ENCODE assay signal across 8 mouse cellular contexts in the genomic region with DNA sequence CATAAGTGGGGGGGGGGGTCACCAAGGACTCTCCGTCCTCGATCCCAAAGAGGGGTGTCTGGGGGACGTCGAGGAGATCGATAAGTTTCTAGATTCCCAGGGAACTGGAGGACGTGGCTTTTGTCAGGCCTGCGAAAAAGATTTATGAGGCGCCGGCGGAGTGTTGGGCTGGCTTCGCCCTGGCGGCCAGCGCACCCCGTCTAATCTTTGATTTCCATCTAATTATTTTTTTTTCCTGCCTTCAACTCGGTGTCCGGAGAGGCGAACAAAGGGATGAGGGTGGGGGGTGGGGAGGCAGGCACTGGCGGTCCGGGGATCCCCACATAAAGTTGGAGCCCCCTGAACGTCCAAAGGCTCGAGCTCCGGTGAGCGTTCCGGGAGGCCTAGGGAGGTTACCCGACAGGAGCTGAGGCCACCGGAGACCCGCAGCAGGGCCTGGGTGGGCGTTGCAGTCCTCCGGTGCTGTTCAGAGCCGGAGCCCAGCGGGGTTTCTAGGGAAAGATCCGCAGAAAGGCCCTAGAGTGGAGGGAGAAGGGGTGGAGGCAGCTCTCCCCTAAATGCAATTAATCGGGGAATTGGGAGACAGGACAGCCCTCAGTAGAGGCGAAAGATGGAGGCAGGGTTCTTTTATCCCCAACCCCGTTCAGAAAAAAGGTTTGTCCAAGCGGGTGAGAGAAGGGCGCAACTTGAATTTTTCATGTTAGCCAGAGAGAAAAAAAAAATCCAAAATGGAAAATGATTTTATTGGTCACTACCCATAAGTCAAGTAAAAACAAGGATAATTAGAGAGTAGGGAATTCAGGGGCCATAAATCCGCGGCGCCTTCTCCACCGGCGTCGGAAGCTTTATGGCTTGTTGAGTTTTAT. TPM values are rescaled to one million over a fixed set of nuclear protein-coding genes. Genes with fewer than 3 reads are reported as not detected.
DNase-seq lines count a peak whose midpoint lies in the region; ATAC-seq and TF ChIP-seq lines count a peak whose summit lies in the region.

No protein-coding gene starts in this region.

- under 1% methylated on average over 43 of the region's 43 CpGs for WGBS in embryonic facial prominence, embryonic 13.5 days
- under 1% methylated on average over 43 of the region's 43 CpGs for WGBS in hindbrain, embryonic 16.5 days
- 5% methylated on average over 43 of the region's 43 CpGs for WGBS in liver, embryonic 14.5 days (ENCODE audit: insufficient replicate concordance)
- WGBS in neural tube, embryonic 15.5 days: under 1% methylated on average over 43 of the region's 43 CpGs

- no peaks in the 10 kb centered on the region for H3K27me3 ChIP-seq in embryonic facial prominence, embryonic 13.5 days
- no peaks in the 10 kb centered on the region for H3K27me3 ChIP-seq in hindbrain, embryonic 16.5 days (replicated peaks; ENCODE audit: control insufficient read depth, insufficient read depth, low read length)
- peaks cover 61% of the 10 kb centered on the region for H3K27me3 ChIP-seq in liver, embryonic 14.5 days (ENCODE audit: control insufficient read depth, insufficient read depth, low read length)
- no peaks in the 10 kb centered on the region for H3K27me3 ChIP-seq in neural tube, embryonic 15.5 days (replicated peaks)

- H3K4me3 ChIP-seq in left cerebral cortex, adult 2 months: peak overlapping the region; percentile 79
- H3K4me3 ChIP-seq in embryonic facial prominence, embryonic 13.5 days: peak overlapping the region; percentile 86
- H3K4me3 ChIP-seq in hindbrain, embryonic 16.5 days (ENCODE audit: low read length): peak overlapping the region; percentile 77
- H3K4me3 ChIP-seq in liver, embryonic 14.5 days (ENCODE audit: insufficient read depth in 1 of 2, low read depth in 2 of 2, low read length in 2 of 2): peak overlapping the region; percentile 59 to 60
- H3K4me3 ChIP-seq in neural tube, embryonic 15.5 days (replicated peaks): peak overlapping the region; percentile 61

- H3K9ac ChIP-seq in embryonic facial prominence, embryonic 13.5 days: peak overlapping the region; percentile 98
- H3K9ac ChIP-seq in hindbrain, embryonic 16.5 days (ENCODE audit: low read depth, low read length): peak overlapping the region; percentile 89
- H3K9ac ChIP-seq in liver, embryonic 14.5 days (replicated peaks): peak overlapping the region; percentile 24; the same call in 1 of the 2 replicates
- peak overlapping the region; percentile 79 for H3K9ac ChIP-seq in neural tube, embryonic 15.5 days (replicated peaks)

- no peak for ATAC-seq in embryonic facial prominence, embryonic 13.5 days (ENCODE audit: insufficient number of reproducible peaks, insufficient read depth, low FRiP score, low TSS enrichment, low read depth)
- ATAC-seq in hindbrain, embryonic 16.5 days: no peak
- ATAC-seq in liver, embryonic 14.5 days (ENCODE audit: insufficient read depth): no peak
- no peak for ATAC-seq in neural tube, embryonic 15.5 days (ENCODE audit: low FRiP score)
- ATAC-seq in erythroid progenitor cell, adult 5-6 weeks (replicated peaks; ENCODE audit: low FRiP score, poor library complexity, severe bottlenecking): no peak

- H3K4me2 ChIP-seq in embryonic facial prominence, embryonic 13.5 days: peak overlapping the region; percentile 96
- H3K4me2 ChIP-seq in hindbrain, embryonic 16.5 days (ENCODE audit: low read length): peak overlapping the region; percentile 95
- H3K4me2 ChIP-seq in liver, embryonic 14.5 days (ENCODE audit: low read depth): peak overlapping the region; percentile 61
- H3K4me2 ChIP-seq in neural tube, embryonic 15.5 days: peak overlapping the region; percentile 83

- DNase-seq in left cerebral cortex, adult 2 months (ENCODE audit: extremely low spot score in 1 of 2, low spot score in 2 of 2): no peak
- no peak for DNase-seq in left cerebral cortex, adult 18-20 months (ENCODE audit: low spot score in 2 of 2)
- no peak for DNase-seq in liver, embryonic 14.5 days (ENCODE audit: low read depth in 3 of 3, low spot score in 3 of 3)
- DNase-seq in spleen, adult 12 weeks (ENCODE audit: low spot score): no peak

- H3K36me3 ChIP-seq in embryonic facial prominence, embryonic 13.5 days: peaks cover 5% of the 10 kb centered on the region; the same call in 1 of the 2 replicates
- no peaks in the 10 kb centered on the region for H3K36me3 ChIP-seq in hindbrain, embryonic 16.5 days (ENCODE audit: control insufficient read depth, insufficient read depth, low read length)
- no peaks in the 10 kb centered on the region for H3K36me3 ChIP-seq in liver, embryonic 14.5 days (replicated peaks; ENCODE audit: control insufficient read depth, insufficient read depth, low read depth)
- no peaks in the 10 kb centered on the region for H3K36me3 ChIP-seq in neural tube, embryonic 15.5 days

- peaks cover 65% of the 10 kb centered on the region for H3K4me1 ChIP-seq in embryonic facial prominence, embryonic 13.5 days
- peaks cover 49% of the 10 kb centered on the region for H3K4me1 ChIP-seq in hindbrain, embryonic 16.5 days (ENCODE audit: control insufficient read depth, insufficient read depth, low read depth, low read length)
- H3K4me1 ChIP-seq in liver, embryonic 14.5 days (replicated peaks; ENCODE audit: control insufficient read depth in 2 of 2, insufficient read depth in 2 of 2, low read length in 1 of 2): peaks cover 0 to 16% of the 10 kb centered on the region in 2 experiments; a peak in 2 of 4 replicates
- peaks cover 66% of the 10 kb centered on the region for H3K4me1 ChIP-seq in neural tube, embryonic 15.5 days

- H3K27ac ChIP-seq in left cerebral cortex, adult 2 months: peak overlapping the region; percentile 95
- peak overlapping the region; percentile 97 for H3K27ac ChIP-seq in embryonic facial prominence, embryonic 13.5 days
- H3K27ac ChIP-seq in hindbrain, embryonic 16.5 days (ENCODE audit: low read depth, low read length): peak overlapping the region; percentile 96
- no peak overlapping the region for H3K27ac ChIP-seq in liver, embryonic 14.5 days
- peak overlapping the region; percentile 93 for H3K27ac ChIP-seq in neural tube, embryonic 15.5 days (replicated peaks)

- no peaks in the 10 kb centered on the region for H3K9me3 ChIP-seq in embryonic facial prominence, embryonic 13.5 days
- no peaks in the 10 kb centered on the region for H3K9me3 ChIP-seq in hindbrain, embryonic 16.5 days (ENCODE audit: control insufficient read depth, low read length)
- H3K9me3 ChIP-seq in liver, embryonic 14.5 days (ENCODE audit: control insufficient read depth, low read length): no peaks in the 10 kb centered on the region
- no peaks in the 10 kb centered on the region for H3K9me3 ChIP-seq in neural tube, embryonic 15.5 days (replicated peaks)

- no peak for TF ChIP-seq CTCF in left cerebral cortex, adult 2 months (IDR thresholded peaks at IDR 0.05)
- no peak for TF ChIP-seq CTCF in liver, embryonic 14.5 days (IDR thresholded peaks at IDR 0.05; ENCODE audit: low read depth)

- TF ChIP-seq EP300 in liver, embryonic 14.5 days (IDR thresholded peaks at IDR 0.05; ENCODE audit: low read depth): no peak

- intact Hi-C loops in left cerebral cortex, adult 2 months (cut with DNase I): loop anchor here (1.0 to 2.0 kb wide), 2 partner anchors 49 to 119 kb away; no protein-coding TSS in a partner anchor

RNA-seq across cellular contexts. Expression of a gene that starts 36.3 kb away (rescaled TPM):
- total RNA-seq in left cerebral cortex, adult 2 months (2021): 10 to 100 TPM; 81.0 to 82.4 TPM
- total RNA-seq in left cerebral cortex, adult 18-20 months (2021): 10 to 100 TPM; 82.6 to 83.9 TPM
- 92.9 and 94.5 TPM in 2 replicates for polyA plus RNA-seq in embryonic facial prominence, embryonic 13.5 days (2015; fragmentation: Nextera tagmentation; extraction: Ambion mirVana)
- 114 and 122 TPM in 2 replicates for polyA plus RNA-seq in hindbrain, embryonic 16.5 days (2015; fragmentation: Nextera tagmentation; extraction: Ambion mirVana)
- 15.9 and 21.0 TPM in 2 replicates for polyA plus RNA-seq in liver, embryonic 14.5 days (2012; rRNA removed)
- 21.8 and 23.3 TPM in 2 replicates for polyA plus RNA-seq in liver, embryonic 14.5 days (2014; fragmentation: Nextera tagmentation; extraction: Ambion mirVana)
- polyA plus RNA-seq in neural tube, embryonic 15.5 days (2015; fragmentation: Nextera tagmentation; extraction: Ambion mirVana): 107 and 112 TPM in 2 replicates
- total RNA-seq in erythroid progenitor cell, adult 5-6 weeks (2015; ENCODE audit: low replicate concordance): 14.8 and 17.2 TPM in 2 replicates
- 17.1 and 46.0 TPM in 2 replicates for total RNA-seq in erythroid progenitor cell, adult 5-6 weeks (2017; ENCODE audit: low replicate concordance)

RNA-seq across cellular contexts. Expression of a gene that starts 45.3 kb away (rescaled TPM):
- 10 to 100 TPM; 20.6 to 21.3 TPM for total RNA-seq in left cerebral cortex, adult 2 months (2021)
- 10 to 100 TPM; 18.8 to 19.0 TPM for total RNA-seq in left cerebral cortex, adult 18-20 months (2021)
- 13.1 and 13.9 TPM in 2 replicates for polyA plus RNA-seq in embryonic facial prominence, embryonic 13.5 days (2015; fragmentation: Nextera tagmentation; extraction: Ambion mirVana)
- polyA plus RNA-seq in hindbrain, embryonic 16.5 days (2015; fragmentation: Nextera tagmentation; extraction: Ambion mirVana): 7.8 and 9.7 TPM in 2 replicates
- 1.5 and 1.6 TPM in 2 replicates for polyA plus RNA-seq in liver, embryonic 14.5 days (2012; rRNA removed)
- 0.75 and 1.2 TPM in 2 replicates for polyA plus RNA-seq in liver, embryonic 14.5 days (2014; fragmentation: Nextera tagmentation; extraction: Ambion mirVana)
- 8.7 and 10.4 TPM in 2 replicates for polyA plus RNA-seq in neural tube, embryonic 15.5 days (2015; fragmentation: Nextera tagmentation; extraction: Ambion mirVana)
- total RNA-seq in erythroid progenitor cell, adult 5-6 weeks (2015; ENCODE audit: low replicate concordance): 2.5 and 2.9 TPM in 2 replicates
- 1.4 TPM in 2 replicates for total RNA-seq in erythroid progenitor cell, adult 5-6 weeks (2017; ENCODE audit: low replicate concordance)

Comparison
In these comparisons a context has a peak if more than half of its experiments do, and no peak if none do; other contexts are left out.
1. H3K9ac ChIP-seq: peak in every context shown above with its lines; median percentile 98 in embryonic facial prominence, embryonic 13.5 days; 89 in hindbrain, embryonic 16.5 days; 79 in neural tube, embryonic 15.5 days; 24 in liver, embryonic 14.5 days.